Comparison of ENCODE assay signal across 7 mouse cellular contexts in genomic region chr2:4154036-4154653, GRCm38 (mm10).
DNase-seq lines count a peak whose midpoint lies in the region; ATAC-seq and TF ChIP-seq lines count a peak whose summit lies in the region.

No protein-coding gene starts in this region.

- TF ChIP-seq POLR2A in cerebellum, adult 2 months (IDR thresholded peaks at IDR 0.05; ENCODE audit: borderline replicate concordance, insufficient read depth, low read length), result no peak

- H3K9me3 ChIP-seq in liver, postnatal 0 days (ENCODE audit: low read length), result no peaks in the 10 kb centered on the region
- no peaks in the 10 kb centered on the region for H3K9me3 ChIP-seq in liver, embryonic 11.5 days (ENCODE audit: control insufficient read depth, low read length)
- no peaks in the 10 kb centered on the region for H3K9me3 ChIP-seq in forebrain, embryonic 13.5 days (replicated peaks)
- no peaks in the 10 kb centered on the region for H3K9me3 ChIP-seq in stomach, embryonic 15.5 days
- H3K9me3 ChIP-seq in intestine, embryonic 16.5 days (ENCODE audit: control insufficient read depth, low read length), result no peaks in the 10 kb centered on the region

- no peak for TF ChIP-seq CTCF in liver, postnatal 0 days (IDR thresholded peaks at IDR 0.05; ENCODE audit: low read depth)
- no peak for TF ChIP-seq CTCF in cerebellum, adult 2 months (IDR thresholded peaks at IDR 0.05; ENCODE audit: borderline replicate concordance, insufficient read depth, low read depth, low read length)

- no peak overlapping the region for H3K4me3 ChIP-seq in liver, postnatal 0 days (ENCODE audit: low read depth, low read length)
- no peak overlapping the region for H3K4me3 ChIP-seq in liver, embryonic 11.5 days (ENCODE audit: low read depth, low read length)
- H3K4me3 ChIP-seq in forebrain, embryonic 13.5 days, result peak overlapping the region; percentile 50
- H3K4me3 ChIP-seq in stomach, embryonic 15.5 days (replicated peaks), result no peak overlapping the region
- H3K4me3 ChIP-seq in intestine, embryonic 16.5 days (ENCODE audit: low read length), result no peak overlapping the region
- H3K4me3 ChIP-seq in cerebellum, adult 2 months (replicated peaks; ENCODE audit: insufficient read depth, low read depth, low read length), result no peak overlapping the region

- DNase-seq in liver, postnatal 0 days, result no peak
- DNase-seq in liver, embryonic 11.5 days (ENCODE audit: low spot score), result no peak
- DNase-seq in mesoderm, embryonic 11.5 days (ENCODE audit: low read depth, low spot score), result peak; percentile 22
- no peak for DNase-seq in cerebellum, adult 2 months

- 66% methylated on average over 5 of the region's 5 CpGs for WGBS in liver, postnatal 0 days (ENCODE audit: insufficient replicate concordance)
- WGBS in liver, embryonic 11.5 days, result 70% methylated on average over 5 of the region's 5 CpGs
- 53% methylated on average over 5 of the region's 5 CpGs for WGBS in forebrain, embryonic 13.5 days
- WGBS in stomach, embryonic 15.5 days, result 78% methylated on average over 5 of the region's 5 CpGs
- WGBS in intestine, embryonic 16.5 days, result 70% methylated on average over 5 of the region's 5 CpGs
- WGBS in cerebellum, adult 2 months, result 58% methylated on average over 5 of the region's 5 CpGs

- H3K27ac ChIP-seq in liver, postnatal 0 days (ENCODE audit: low read depth), result peak overlapping the region; percentile 39; the same call in 1 of the 2 replicates
- no peak overlapping the region for H3K27ac ChIP-seq in liver, embryonic 11.5 days (ENCODE audit: low read depth, low read length)
- H3K27ac ChIP-seq in forebrain, embryonic 13.5 days, result peak overlapping the region; percentile 67
- H3K27ac ChIP-seq in stomach, embryonic 15.5 days, result no peak overlapping the region
- no peak overlapping the region for H3K27ac ChIP-seq in intestine, embryonic 16.5 days (ENCODE audit: low read length)
- no peak overlapping the region for H3K27ac ChIP-seq in cerebellum, adult 2 months (ENCODE audit: insufficient read depth, low read length)

- TF ChIP-seq EP300 in liver, postnatal 0 days (IDR thresholded peaks at IDR 0.05; ENCODE audit: low read depth), result no peak

- H3K4me1 ChIP-seq in liver, postnatal 0 days (ENCODE audit: insufficient read depth), result no peaks in the 10 kb centered on the region
- no peaks in the 10 kb centered on the region for H3K4me1 ChIP-seq in liver, embryonic 11.5 days (replicated peaks; ENCODE audit: control insufficient read depth, insufficient read depth, low read length)
- peaks cover 37% of the 10 kb centered on the region for H3K4me1 ChIP-seq in forebrain, embryonic 13.5 days
- no peaks in the 10 kb centered on the region for H3K4me1 ChIP-seq in stomach, embryonic 15.5 days
- no peaks in the 10 kb centered on the region; the same call in 1 of the 2 replicates for H3K4me1 ChIP-seq in intestine, embryonic 16.5 days (ENCODE audit: control insufficient read depth, insufficient read depth, low read length)
- H3K4me1 ChIP-seq in cerebellum, adult 2 months (ENCODE audit: control insufficient read depth, insufficient read depth, low read length), result no peaks in the 10 kb centered on the region; the same call in none of the 2 replicates

- no peak; the same call in 1 of the 2 replicates for ATAC-seq in liver, postnatal 0 days
- no peak for ATAC-seq in liver, embryonic 11.5 days (replicated peaks; ENCODE audit: low FRiP score)
- ATAC-seq in forebrain, embryonic 13.5 days, result no peak
- ATAC-seq in stomach, embryonic 15.5 days (ENCODE audit: insufficient read depth, low FRiP score, low read depth), result no peak
- ATAC-seq in intestine, embryonic 16.5 days, result no peak

- H3K36me3 ChIP-seq in liver, postnatal 0 days (replicated peaks; ENCODE audit: insufficient read depth, low read length), result no peaks in the 10 kb centered on the region
- no peaks in the 10 kb centered on the region for H3K36me3 ChIP-seq in liver, embryonic 11.5 days (ENCODE audit: control insufficient read depth, insufficient read depth, low read length)
- H3K36me3 ChIP-seq in forebrain, embryonic 13.5 days (ENCODE audit: poor library complexity, severe bottlenecking), result no peaks in the 10 kb centered on the region
- no peaks in the 10 kb centered on the region for H3K36me3 ChIP-seq in stomach, embryonic 15.5 days
- no peaks in the 10 kb centered on the region for H3K36me3 ChIP-seq in intestine, embryonic 16.5 days (ENCODE audit: control insufficient read depth, insufficient read depth, low read length)

- no peak overlapping the region for H3K9ac ChIP-seq in liver, postnatal 0 days (replicated peaks)
- no peak overlapping the region for H3K9ac ChIP-seq in liver, embryonic 11.5 days (ENCODE audit: low read depth, low read length)
- peak overlapping the region; percentile 12; the same call in 1 of the 2 replicates for H3K9ac ChIP-seq in forebrain, embryonic 13.5 days
- H3K9ac ChIP-seq in stomach, embryonic 15.5 days, result 0 out of 2 replicates have a peak overlapping the region, but pooled peaks have one; percentile 2
- no peak overlapping the region for H3K9ac ChIP-seq in intestine, embryonic 16.5 days (ENCODE audit: low read depth, low read length)

- no peak overlapping the region for H3K4me2 ChIP-seq in liver, postnatal 0 days (ENCODE audit: low read depth, low read length)
- no peak overlapping the region for H3K4me2 ChIP-seq in liver, embryonic 11.5 days
- H3K4me2 ChIP-seq in forebrain, embryonic 13.5 days, result peak overlapping the region; percentile 76
- H3K4me2 ChIP-seq in stomach, embryonic 15.5 days, result no peak overlapping the region; the same call in 1 of the 2 replicates
- no peak overlapping the region for H3K4me2 ChIP-seq in intestine, embryonic 16.5 days (ENCODE audit: low read depth, low read length)

- peaks cover 4% of the 10 kb centered on the region; the same call in 1 of the 2 replicates for H3K27me3 ChIP-seq in liver, postnatal 0 days (ENCODE audit: insufficient read depth, low read length)
- H3K27me3 ChIP-seq in liver, embryonic 11.5 days (replicated peaks; ENCODE audit: control insufficient read depth, insufficient read depth, low read length), result peaks cover 4% of the 10 kb centered on the region
- H3K27me3 ChIP-seq in forebrain, embryonic 13.5 days, result no peaks in the 10 kb centered on the region
- H3K27me3 ChIP-seq in stomach, embryonic 15.5 days (replicated peaks), result no peaks in the 10 kb centered on the region
- H3K27me3 ChIP-seq in intestine, embryonic 16.5 days (replicated peaks; ENCODE audit: control insufficient read depth, insufficient read depth, low read length), result no peaks in the 10 kb centered on the region
- H3K27me3 ChIP-seq in cerebellum, adult 2 months (ENCODE audit: control insufficient read depth, insufficient read depth, low read length), result no peaks in the 10 kb centered on the region; the same call in 1 of the 2 replicates

Comparison
In these comparisons a context has a peak if more than half of its experiments do, and no peak if none do; other contexts are left out.
1. H3K27ac ChIP-seq: peak in liver, postnatal 0 days (single experiment) and forebrain, embryonic 13.5 days (single experiment); none in liver, embryonic 11.5 days (single experiment), stomach, embryonic 15.5 days (single experiment), intestine, embryonic 16.5 days (single experiment) and cerebellum, adult 2 months (single experiment).
2. H3K9ac ChIP-seq: peak in forebrain, embryonic 13.5 days (single experiment) and stomach, embryonic 15.5 days (single experiment); none in liver, postnatal 0 days (single experiment), liver, embryonic 11.5 days (single experiment) and intestine, embryonic 16.5 days (single experiment).